Mouse (Mus musculus): ENCODE data around the gene Pate3. TPM values are rescaled to one million over a fixed set of nuclear protein-coding genes. Genes with fewer than 3 reads are reported as not detected.

The Pate3 gene
- not detected for polyA plus RNA-seq (2014; fragmentation: Illumina TruSeq; extraction: RNeasy Lipid Tissue Mini Kit (QIAGEN cat#74804); ENCODE audit: low read depth, low replicate concordance)

DNA sequence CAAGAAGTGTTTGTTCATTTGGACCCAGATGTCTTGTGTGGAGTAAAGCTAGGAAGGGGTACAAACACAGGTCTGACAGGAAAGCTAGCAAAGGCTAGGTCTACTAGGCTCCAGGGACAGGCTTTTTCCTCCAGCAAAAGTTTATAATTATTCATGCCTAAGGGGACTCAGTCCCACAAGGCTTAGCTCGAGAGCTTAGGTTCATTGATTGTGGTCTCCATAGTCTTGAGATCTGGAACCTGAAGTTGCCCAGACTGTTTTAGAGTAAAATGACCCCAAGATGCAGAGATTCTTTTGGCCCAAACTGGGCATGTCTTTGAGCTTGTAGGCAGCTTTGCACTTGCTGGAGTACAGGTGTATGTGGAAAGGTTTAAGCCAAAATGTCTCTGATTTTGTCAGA is at the start of gene Pate3:
Gene Pate3 (minus strand): TSS at position 101 of the 400 bp plus-strand sequence.

GRCm38 (mm10) chr9:35687013-35687412 is 39.0 kb upstream of the Pate3 start, which contains the start of gene Pate1:
Gene Pate1 (minus strand): TSS chr9:35687390.

GRCm38 (mm10) chr9:35611841-35612240 is 36.2 kb downstream of the Pate3 start, which contains the start of gene Pate4:
Gene Pate4 (minus strand): TSS chr9:35611941.

Other genes starting within 250 kb of the Pate3 start
- 5.1 TPM for gene Cdon, start 227.1 kb downstream of the Pate3 start, polyA plus RNA-seq (2014; fragmentation: Illumina TruSeq; extraction: RNeasy Lipid Tissue Mini Kit (QIAGEN cat#74804); ENCODE audit: low read depth, low replicate concordance)
- gene Gm1113, start 129.9 kb downstream of the Pate3 start, polyA plus RNA-seq (2014; fragmentation: Illumina TruSeq; extraction: RNeasy Lipid Tissue Mini Kit (QIAGEN cat#74804); ENCODE audit: low read depth, low replicate concordance), result not detected
- gene Ddx25, start 89.7 kb downstream of the Pate3 start, polyA plus RNA-seq (2014; fragmentation: Illumina TruSeq; extraction: RNeasy Lipid Tissue Mini Kit (QIAGEN cat#74804); ENCODE audit: low read depth, low replicate concordance), result not detected
- gene Pus3, start 89.6 kb downstream of the Pate3 start, polyA plus RNA-seq (2014; fragmentation: Illumina TruSeq; extraction: RNeasy Lipid Tissue Mini Kit (QIAGEN cat#74804); ENCODE audit: low read depth, low replicate concordance), result 30.7 TPM
- gene Pate2, start 77.9 kb downstream of the Pate3 start, polyA plus RNA-seq (2014; fragmentation: Illumina TruSeq; extraction: RNeasy Lipid Tissue Mini Kit (QIAGEN cat#74804); ENCODE audit: low read depth, low replicate concordance), result not detected
- 3.8 TPM for gene Hyls1, start 77.8 kb downstream of the Pate3 start, polyA plus RNA-seq (2014; fragmentation: Illumina TruSeq; extraction: RNeasy Lipid Tissue Mini Kit (QIAGEN cat#74804); ENCODE audit: low read depth, low replicate concordance)
- not detected for gene Pate4, start 36.3 kb downstream of the Pate3 start, polyA plus RNA-seq (2014; fragmentation: Illumina TruSeq; extraction: RNeasy Lipid Tissue Mini Kit (QIAGEN cat#74804); ENCODE audit: low read depth, low replicate concordance)
- not detected for gene Pate1, start 39.2 kb upstream of the Pate3 start, polyA plus RNA-seq (2014; fragmentation: Illumina TruSeq; extraction: RNeasy Lipid Tissue Mini Kit (QIAGEN cat#74804); ENCODE audit: low read depth, low replicate concordance)
- gene Gm17677, start 92.8 kb upstream of the Pate3 start, polyA plus RNA-seq (2014; fragmentation: Illumina TruSeq; extraction: RNeasy Lipid Tissue Mini Kit (QIAGEN cat#74804); ENCODE audit: low read depth, low replicate concordance), result not detected
- gene Gm17727, start 129.9 kb upstream of the Pate3 start, polyA plus RNA-seq (2014; fragmentation: Illumina TruSeq; extraction: RNeasy Lipid Tissue Mini Kit (QIAGEN cat#74804); ENCODE audit: low read depth, low replicate concordance), result not detected
- gene Gm27235, start 141.9 kb upstream of the Pate3 start, polyA plus RNA-seq (2014; fragmentation: Illumina TruSeq; extraction: RNeasy Lipid Tissue Mini Kit (QIAGEN cat#74804); ENCODE audit: low read depth, low replicate concordance), result not detected
- not detected for gene D730048I06Rik, start 141.9 kb upstream of the Pate3 start, polyA plus RNA-seq (2014; fragmentation: Illumina TruSeq; extraction: RNeasy Lipid Tissue Mini Kit (QIAGEN cat#74804); ENCODE audit: low read depth, low replicate concordance)
- gene 9230110F15Rik, start 195.9 kb upstream of the Pate3 start, polyA plus RNA-seq (2014; fragmentation: Illumina TruSeq; extraction: RNeasy Lipid Tissue Mini Kit (QIAGEN cat#74804); ENCODE audit: low read depth, low replicate concordance), result not detected

Measured in kidney, adult 10 weeks (tissue).